Mouse (Mus musculus): ENCODE measurements at regions not wholly inside any gene's neighbourhood (a gene's known extent, or its start where the extent isn't known, plus 50 kb on each side); places are given as distances from the start of the nearest gene placed in this dataset.

GRCm38 (mm10) chr11:114313652-114314051, 246.8 kb upstream of the Sdk2 start:
- DNase-seq, result no peak

GRCm38 (mm10) chr11:114311640-114312039, 244.8 kb upstream of the Sdk2 start:
- no peak for DNase-seq

GRCm38 (mm10) chr11:114303636-114304354, 236.9 kb upstream of the Sdk2 start:
- no peak for DNase-seq

GRCm38 (mm10) chr11:114300611-114301319, 233.9 kb upstream of the Sdk2 start:
- no peak for DNase-seq

- DNase-seq, result no peak
These were observed 230.0 kb upstream of the Sdk2 start for GRCm38 (mm10) chr11:114296816-114297334.

- no peak for DNase-seq
These were observed 227.8 kb upstream of the Sdk2 start for GRCm38 (mm10) chr11:114294511-114295250.

GRCm38 (mm10) chr11:114291258-114291657, 224.4 kb upstream of the Sdk2 start:
- DNase-seq, result no peak

GRCm38 (mm10) chr11:114289946-114290345, 223.1 kb upstream of the Sdk2 start:
- no peak for DNase-seq

GRCm38 (mm10) chr11:114284820-114285666, 218.2 kb upstream of the Sdk2 start:
- DNase-seq, result no peak

GRCm38 (mm10) chr11:114283208-114283607, 216.4 kb upstream of the Sdk2 start:
- DNase-seq, result peak; percentile 16

GRCm38 (mm10) chr11:114282566-114282965, 215.7 kb upstream of the Sdk2 start:
- no peak for DNase-seq

- DNase-seq, result no peak
These were observed 215.0 kb upstream of the Sdk2 start for GRCm38 (mm10) chr11:114281846-114282245.

- DNase-seq, result no peak
These were observed 214.3 kb upstream of the Sdk2 start for GRCm38 (mm10) chr11:114281041-114281695.

- no peak for DNase-seq
These were observed 210.9 kb upstream of the Sdk2 start for GRCm38 (mm10) chr11:114277513-114278304.

GRCm38 (mm10) chr11:114270358-114271072, 203.7 kb upstream of the Sdk2 start:
- DNase-seq, result no peak

- DNase-seq, result no peak
These were observed 195.1 kb upstream of the Sdk2 start for GRCm38 (mm10) chr11:114261959-114262358.

GRCm38 (mm10) chr11:114258218-114258617, 191.4 kb upstream of the Sdk2 start:
- no peak for DNase-seq

GRCm38 (mm10) chr11:114257756-114258155, 190.9 kb upstream of the Sdk2 start:
- DNase-seq, result no peak

- no peak for DNase-seq
These were observed 190.2 kb upstream of the Sdk2 start for GRCm38 (mm10) chr11:114257061-114257460.

GRCm38 (mm10) chr11:114254344-114254743, 187.5 kb upstream of the Sdk2 start:
- no peak for DNase-seq
